Mouse (Mus musculus): ENCODE results near the gene Nos2. TPM values are rescaled to one million over a fixed set of nuclear protein-coding genes. Genes with fewer than 3 reads are reported as not detected.

Gene Nos2
- polyA plus RNA-seq (2017; shearing (Covaris generic)) = not detected

DNA sequence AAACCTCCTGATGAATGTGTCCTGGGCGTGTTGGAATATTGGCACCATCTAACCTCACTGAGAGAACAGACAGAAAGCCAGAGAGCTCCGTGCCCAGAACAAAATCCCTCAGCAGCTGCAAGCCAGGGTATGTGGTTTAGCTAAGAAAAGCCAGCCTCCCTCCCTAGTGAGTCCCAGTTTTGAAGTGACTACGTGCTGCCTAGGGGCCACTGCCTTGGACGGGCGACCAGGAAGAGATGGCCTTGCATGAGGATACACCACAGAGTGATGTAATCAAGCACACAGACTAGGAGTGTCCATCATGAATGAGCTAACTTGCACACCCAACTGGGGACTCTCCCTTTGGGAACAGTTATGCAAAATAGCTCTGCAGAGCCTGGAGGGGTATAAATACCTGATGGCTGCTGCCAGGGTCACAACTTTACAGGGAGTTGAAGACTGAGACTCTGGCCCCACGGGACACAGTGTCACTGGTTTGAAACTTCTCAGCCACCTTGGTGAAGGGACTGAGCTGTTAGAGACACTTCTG is at the start of gene Nos2:
Nos2 (plus strand) TSS at position 377 of the 529 bp plus-strand sequence.

DNA sequence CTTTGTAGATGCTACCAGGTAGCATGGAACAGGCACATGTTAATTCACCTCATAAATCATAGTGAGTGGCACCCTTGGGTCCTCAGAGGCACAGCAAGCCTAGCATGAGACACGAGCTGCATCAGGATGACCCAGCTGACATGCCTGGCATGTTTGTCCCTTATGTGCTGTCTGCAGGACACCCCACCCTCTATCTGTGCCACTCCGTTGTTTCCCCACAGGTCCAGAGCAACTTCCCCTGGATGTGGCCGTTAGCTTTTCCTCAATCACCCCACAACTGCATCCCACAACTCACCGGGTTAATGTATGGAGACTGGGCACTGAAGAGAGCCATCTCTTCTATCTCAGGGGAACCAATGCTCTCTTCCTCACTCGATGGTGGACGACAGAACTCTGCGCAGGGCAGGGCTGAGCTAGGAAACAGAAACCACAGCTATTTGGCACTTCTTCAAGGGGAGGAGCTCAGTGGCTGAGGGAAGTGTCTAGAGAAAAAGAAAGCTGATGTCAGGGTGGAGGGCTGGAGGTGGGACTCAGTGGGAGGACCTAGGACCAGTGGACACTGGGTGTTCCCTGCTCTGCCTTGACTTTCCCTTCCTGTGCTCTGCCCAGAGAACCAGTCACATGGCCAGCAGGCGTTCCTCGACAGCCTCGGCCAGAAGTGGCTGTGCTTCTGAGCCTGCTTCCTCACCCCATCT is 64.0 kb downstream of the Nos2 start, which contains the start of gene Lgals9:
Lgals9 (minus strand) TSS at position 464 of the 695 bp plus-strand sequence.

Other genes with a start within 250 kb of the Nos2 start
- gene Nlk, start 223.4 kb upstream of the Nos2 start, polyA plus RNA-seq (2017; shearing (Covaris generic)) = 11.1 TPM
- gene Ccnq, start 169.1 kb upstream of the Nos2 start, polyA plus RNA-seq (2017; shearing (Covaris generic)) = 39.2 TPM
- gene Lyrm9, start 94.2 kb upstream of the Nos2 start, polyA plus RNA-seq (2017; shearing (Covaris generic)) = 29.2 TPM
- gene Lgals9, start 64.2 kb downstream of the Nos2 start, polyA plus RNA-seq (2017; shearing (Covaris generic)) = 328 TPM
- 2.6 TPM for gene Ksr1, start 225.6 kb downstream of the Nos2 start, polyA plus RNA-seq (2017; shearing (Covaris generic))